Mouse (Mus musculus) kidney, adult 8-10 months (tissue): Measurements from ENCODE around the gene Bend5.

ENCODE experiments used
- DNase-seq, 2 experiments: peaks; one replicate each; pipeline ENCODE4 v3.0.0; 2022

Gene Bend5

GRCm38 (mm10) chr4:111487233-111487843 lies 72.5 kb downstream of the Bend5 start:
- DNase-seq: no peak

GRCm38 (mm10) chr4:111493750-111494404 lies 79.1 kb downstream of the Bend5 start:
- peak in 1 of 2 experiments; percentile 17 for DNase-seq

DNA sequence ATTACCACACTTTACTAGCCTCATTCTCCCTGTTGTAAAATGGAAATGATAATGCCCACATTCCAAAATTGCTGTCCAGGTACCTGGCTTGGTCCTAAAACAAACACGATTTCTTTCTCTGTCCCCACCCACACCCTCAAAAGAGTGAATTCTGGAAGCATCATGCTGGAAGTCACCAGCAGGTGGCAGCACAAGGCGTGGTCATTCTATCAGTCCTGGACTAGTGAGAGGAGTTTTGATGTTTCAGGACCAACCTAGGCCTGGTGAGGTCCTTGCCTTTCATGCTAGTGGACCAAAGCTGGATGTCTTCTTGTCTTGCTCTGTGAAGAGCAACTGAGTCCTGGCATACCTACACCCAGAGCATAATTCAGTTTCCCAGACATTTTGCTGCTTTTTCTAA lies 81.1 kb downstream of the Bend5 start:
- DNase-seq: peak; percentile 26 to 70

DNA sequence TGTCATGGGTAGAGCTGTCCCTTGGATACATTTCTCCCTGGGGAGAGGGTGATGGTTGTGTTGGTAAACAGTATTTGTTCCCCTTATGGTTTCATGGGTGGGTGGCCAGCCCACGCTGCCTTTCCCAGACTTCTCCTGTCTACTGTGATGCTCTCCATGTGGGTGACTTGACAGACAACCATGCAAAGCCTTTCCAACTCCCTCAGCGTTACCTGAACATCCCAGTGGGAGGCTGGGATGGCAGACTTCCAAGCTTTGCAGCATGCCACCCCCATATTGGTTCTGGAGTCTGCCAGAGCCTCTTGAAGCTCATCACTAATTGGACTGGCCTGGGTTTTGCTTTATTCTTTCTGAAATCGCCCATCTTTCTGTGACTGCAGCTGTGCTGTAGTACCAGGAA lies 83.9 kb downstream of the Bend5 start:
- DNase-seq: no peak

GRCm38 (mm10) chr4:111501441-111501840 lies 86.6 kb downstream of the Bend5 start:
- no peak for DNase-seq

DNA sequence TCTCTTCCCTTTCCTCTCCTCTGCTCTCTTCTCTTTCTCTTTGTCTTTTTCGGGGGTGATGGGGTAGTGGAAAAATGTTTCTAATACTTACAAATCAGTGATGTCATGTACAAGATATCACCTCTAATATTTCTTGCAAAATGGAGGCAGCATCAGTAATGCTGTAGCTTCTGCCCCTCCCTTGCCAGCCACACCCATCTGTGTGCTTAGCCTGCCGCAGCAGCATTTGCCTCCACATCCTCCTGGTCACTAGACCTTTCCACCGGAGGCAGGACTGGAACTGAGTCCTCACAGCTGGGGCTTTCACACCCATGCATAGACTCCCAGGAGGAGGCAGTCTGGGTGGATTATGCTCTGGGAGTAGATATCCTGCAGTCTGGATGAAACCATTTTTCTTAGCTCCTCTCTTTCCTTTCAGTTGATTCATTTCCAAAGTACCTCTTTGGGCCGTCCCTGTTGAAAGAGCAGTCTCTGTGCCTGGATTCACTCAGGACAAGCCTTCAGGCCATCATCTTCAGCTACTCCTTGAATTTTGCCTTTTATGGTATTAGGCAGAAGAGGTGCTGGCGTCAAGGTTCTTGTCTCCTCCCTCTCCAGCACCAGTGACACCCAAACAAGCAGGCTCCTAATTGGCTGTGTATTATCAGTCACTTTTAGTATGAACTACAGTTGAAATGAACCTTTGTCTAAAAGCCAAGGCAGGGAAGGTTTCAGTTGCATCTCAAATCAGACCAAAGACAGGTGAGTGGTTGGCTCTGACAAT lies 88.3 kb downstream of the Bend5 start:
- DNase-seq: no peak

GRCm38 (mm10) chr4:111504952-111505351 lies 90.1 kb downstream of the Bend5 start:
- DNase-seq: no peak
